Mouse (Mus musculus) kidney, embryonic 14.5 days (tissue): ENCODE data around the gene Fam163b. TPM values are rescaled to one million over a fixed set of nuclear protein-coding genes. Genes with fewer than 3 reads are reported as not detected.

Experiments used
- polyA plus RNA-seq: library from polyadenylated mRNA; unstranded; fragments of >200 nt; fragmentation: Nextera tagmentation; extraction: Ambion mirVana; gene quantifications from 2 replicates; pipeline ENCODE4 v1.2.1, GENCODE M21; 2014

Fam163b gene
- polyA plus RNA-seq, 1 experiment from 2014 or later: not detected

Other genes with a start within 250 kb of the Fam163b start
- gene Surf6, start 239.6 kb downstream of the Fam163b start, polyA plus RNA-seq: 14.6 and 19.0 TPM in 2 replicates
- 27.0 and 35.2 TPM in 2 replicates for gene Med22, start 231.8 kb downstream of the Fam163b start, polyA plus RNA-seq
- 790 and 884 TPM in 2 replicates for gene Rpl7a, start 231.7 kb downstream of the Fam163b start, polyA plus RNA-seq
- gene Surf2, start 226.1 kb downstream of the Fam163b start, polyA plus RNA-seq: 40.1 and 46.5 TPM in 2 replicates
- 48.1 and 51.1 TPM in 2 replicates for gene Surf1, start 226.0 kb downstream of the Fam163b start, polyA plus RNA-seq
- 124 and 187 TPM in 2 replicates for gene Surf4, start 208.6 kb downstream of the Fam163b start, polyA plus RNA-seq
- gene Stkld1, start 208.4 kb downstream of the Fam163b start, polyA plus RNA-seq: 0.09 TPM in 1 of 2 replicates, not detected in the other
- gene Rexo4, start 178.1 kb downstream of the Fam163b start, polyA plus RNA-seq: 37.5 and 49.7 TPM in 2 replicates
- gene Adamts13, start 169.1 kb downstream of the Fam163b start, polyA plus RNA-seq: 0.05 and 0.06 TPM in 2 replicates
- gene Cacfd1, start 132.6 kb downstream of the Fam163b start, polyA plus RNA-seq: 36.7 and 56.5 TPM in 2 replicates
- 0.37 and 0.64 TPM in 2 replicates for gene Slc2a6, start 114.5 kb downstream of the Fam163b start, polyA plus RNA-seq
- 0.54 TPM in 1 of 2 replicates, not detected in the other for gene Mymk, start 70.3 kb downstream of the Fam163b start, polyA plus RNA-seq
- 0.51 and 0.65 TPM in 2 replicates for gene Adamtsl2, start 63.1 kb downstream of the Fam163b start, polyA plus RNA-seq
- not detected in 2 replicates for gene Dbh, start 22.7 kb upstream of the Fam163b start, polyA plus RNA-seq
- gene Sardh, start 105.8 kb upstream of the Fam163b start, polyA plus RNA-seq: 17.6 and 29.9 TPM in 2 replicates